Mouse (Mus musculus): ENCODE measurements around the gene Sqor.

- TF ChIP-seq POLR2A (IDR thresholded peaks at IDR 0.05; ENCODE audit: borderline replicate concordance, control insufficient read depth, low read depth, low read length) = no peak
- no peak for TF ChIP-seq CTCF (IDR thresholded peaks at IDR 0.05; ENCODE audit: control insufficient read depth, insufficient read depth, low read length)
These were observed 45.8 kb upstream of the Sqor start for GRCm38 (mm10) chr2:122719232-122719631.

All from bone marrow, adult 2 months (tissue).